Mouse (Mus musculus): ENCODE results near the gene Map10. TPM values are rescaled to one million over a fixed set of nuclear protein-coding genes. Genes with fewer than 3 reads are reported as not detected.

The Map10 gene
- polyA plus RNA-seq, 1 experiment from 2014 or later: 6.8 TPM

Other genes with a start within 250 kb of the Map10 start
- gene Sipa1l2, start 100.0 kb upstream of the Map10 start, polyA plus RNA-seq (2015; fragmentation: Nextera tagmentation; extraction: Ambion mirVana): 13.4 and 15.6 TPM in 2 replicates
- 30.6 and 32.7 TPM in 2 replicates for gene Ntpcr, start 60.1 kb downstream of the Map10 start, polyA plus RNA-seq (2015; fragmentation: Nextera tagmentation; extraction: Ambion mirVana)
- 0.24 and 0.36 TPM in 2 replicates for gene Pcnx2, start 228.5 kb downstream of the Map10 start, polyA plus RNA-seq (2015; fragmentation: Nextera tagmentation; extraction: Ambion mirVana)
- 2.7 and 3.3 TPM in 2 replicates for gene Map3k21, start 240.6 kb downstream of the Map10 start, polyA plus RNA-seq (2015; fragmentation: Nextera tagmentation; extraction: Ambion mirVana)